Mouse (Mus musculus) forebrain, postnatal 0 days (tissue): Measurements from ENCODE around the gene Erich3. TPM values are rescaled to one million over a fixed set of nuclear protein-coding genes. Genes with fewer than 3 reads are reported as not detected.
A peak's percentile ranks its signal among the peaks of the same experiment; 100 is the strongest.

Source experiments
- ATAC-seq: fragments of 200-750 bp; cut with Nextera tagmentation; 2 replicates; pipeline ENCODE4 v1.8.0; 2017; ENCODE audit warnings: mild to moderate bottlenecking, moderate library complexity
- DNase-seq: peaks from one replicate; pipeline ENCODE4 v3.0.0-alpha.2; 2015
- H3K27ac ChIP-seq: fragments of 300-500 bp; sonication (generic); 2 replicates; pipeline ENCODE4 v1.5.1; 2014; ENCODE audit warnings: low read depth, mild to moderate bottlenecking, antibody characterized with exemption, low read length, moderate library complexity, mixed read lengths
- H3K27me3 ChIP-seq: fragments of 300-500 bp; sonication (generic); 2 replicates; pipeline ENCODE4 v1.6.1; 2014; ENCODE audit warnings: mild to moderate bottlenecking, low read length, mixed read lengths; ENCODE audit not compliant: insufficient read depth
- H3K36me3 ChIP-seq: fragments of 300-500 bp; sonication (generic); 2 replicates; pipeline ENCODE4 v1.6.1; 2014; ENCODE audit warnings: mild to moderate bottlenecking, moderate library complexity; ENCODE audit not compliant: insufficient read depth
- H3K4me1 ChIP-seq: fragments of 300-500 bp; sonication (generic); 2 replicates; pipeline ENCODE4 v1.6.1; 2014; ENCODE audit warnings: antibody characterized with exemption; ENCODE audit not compliant: insufficient read depth
- H3K4me2 ChIP-seq: fragments of 300-500 bp; sonication (generic); 2 replicates; pipeline ENCODE4 v1.6.1; 2014; ENCODE audit warnings: low read depth, mild to moderate bottlenecking, moderate library complexity
- H3K4me3 ChIP-seq: fragments of 300-500 bp; sonication (generic); 2 replicates; pipeline ENCODE4 v1.5.1; 2014; ENCODE audit warnings: low read depth, low read length, mixed read lengths
- H3K9ac ChIP-seq: fragments of 300-500 bp; sonication (generic); 2 replicates; pipeline ENCODE4 v1.6.1; 2014; ENCODE audit warnings: mild to moderate bottlenecking
- H3K9me3 ChIP-seq: fragments of 300-500 bp; sonication (generic); 2 replicates; pipeline ENCODE4 v1.6.1; 2016; ENCODE audit warnings: low read length
- CTCF ChIP-seq: sonication (generic); IDR thresholded peaks from 2 replicates; pipeline ENCODE4 v1.5.1; 2016; ENCODE audit warnings: antibody characterized with exemption, control low read depth, low read depth
- WGBS: fragments of 180-500 bp; shearing (Covaris S2); extraction: QIAGEN DNeasy Blood & Tissue Kit; methylation state at CpG from one replicate; pipeline ENCODE4 v1.1.7; 2014; 5-methylcytosine and 5-hydroxymethylcytosine counted together
- polyA plus RNA-seq: library from polyadenylated mRNA; unstranded; fragments of >200 nt; fragmentation: Nextera tagmentation; extraction: Ambion mirVana; gene quantifications from 2 replicates; pipeline ENCODE4 v1.2.1, GENCODE M21; 2015
- total RNA-seq: library from RNA; depleted of rRNA; stranded (reverse); fragments of >200 nt; gene quantifications from 2 replicates; pipeline ENCODE4 v1.2.3, GENCODE M21; 2014

Erich3 gene
- total and polyA plus RNA-seq, 2 experiments from 2014 or later, result 2.7 to 3.5 TPM

DNA sequence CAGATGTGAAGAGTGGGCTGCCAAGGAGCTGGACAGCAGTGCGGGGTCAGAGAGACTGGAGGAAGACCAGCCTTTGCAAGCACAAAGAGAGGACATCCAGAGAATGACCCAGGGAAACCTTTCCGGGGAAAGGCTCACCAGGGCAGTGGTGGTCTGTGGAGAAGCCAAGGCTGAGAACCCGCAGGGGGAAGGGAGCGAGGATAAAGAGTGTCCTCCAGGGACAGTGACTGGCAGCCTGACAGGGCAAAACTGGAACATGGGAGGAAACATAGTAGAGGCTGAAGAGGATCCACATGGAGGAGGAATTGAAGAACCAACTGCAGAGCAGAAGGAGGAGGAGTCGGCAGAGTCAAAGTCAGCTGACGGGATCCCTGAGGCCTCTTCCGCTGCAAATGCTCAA is 100.5 kb downstream of the Erich3 start:
- WGBS, result 95% methylated on average over 7 of the region's 7 CpGs
- no peaks in the 10 kb centered on the region for H3K9me3 ChIP-seq

DNA sequence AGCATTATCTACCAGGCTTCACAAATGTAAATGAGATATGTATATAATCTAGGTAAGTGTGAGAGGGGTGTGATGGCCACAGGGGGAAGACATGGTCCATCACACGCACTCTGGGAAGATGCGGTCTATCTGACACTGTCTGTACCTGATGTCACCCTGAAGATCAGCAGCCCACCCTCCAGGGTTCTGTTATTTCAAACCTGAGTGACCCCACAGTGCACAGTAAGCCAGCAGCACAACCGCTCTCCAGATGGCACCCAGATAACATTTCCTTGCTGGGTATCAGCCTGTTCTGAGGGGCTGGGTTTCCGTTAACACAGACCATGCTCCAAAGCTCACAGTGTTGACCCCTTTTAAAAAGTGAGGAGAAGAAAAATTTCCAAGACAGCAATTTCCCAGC is 102.7 kb downstream of the Erich3 start:
- WGBS, result 87% methylated on average over 4 of the region's 4 CpGs
- ATAC-seq, result no peak
- H3K4me2 ChIP-seq, result no peak overlapping the region

More for the DNA sequence above, 100.5 kb downstream of the Erich3 start:
- Histone ChIP-seq H3K9ac (no peak overlapping the region), H3K4me2 (no peak overlapping the region), H3K27ac (no peak overlapping the region), H3K27me3 (no peaks in the 10 kb centered on the region; the same call in 1 of the 2 replicates), H3K4me1 (no peaks in the 10 kb centered on the region), H3K4me3 (no peak overlapping the region), H3K36me3 (no peaks in the 10 kb centered on the region)
- ATAC-seq (no peak), DNase-seq (no peak)
- TF ChIP-seq CTCF, result no peak

DNA sequence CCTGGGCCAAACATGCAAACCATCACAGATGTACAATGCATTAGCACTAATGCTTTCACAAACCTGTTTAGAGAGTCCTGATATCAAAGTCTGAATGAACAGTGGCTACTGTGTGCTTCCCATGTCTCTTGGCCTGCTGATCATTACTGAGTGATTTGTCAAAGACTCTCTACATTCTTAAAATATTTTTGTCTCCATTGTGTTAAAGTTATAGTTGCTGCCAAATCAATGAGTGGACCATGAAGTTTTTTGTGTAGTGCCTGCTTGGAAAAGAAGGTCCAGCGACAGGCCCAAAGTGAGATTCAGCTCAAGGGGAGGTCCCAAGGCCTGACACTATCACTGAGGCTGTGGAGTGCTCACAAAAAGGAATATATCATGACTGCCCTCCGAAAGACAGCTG is 108.0 kb downstream of the Erich3 start:
- no peaks in the 10 kb centered on the region for H3K9me3 ChIP-seq
- H3K36me3 ChIP-seq, result no peaks in the 10 kb centered on the region
- H3K4me2 ChIP-seq, result no peak overlapping the region
- no peak overlapping the region for H3K4me3 ChIP-seq
- TF ChIP-seq CTCF, result no peak
- H3K9ac ChIP-seq, result no peak overlapping the region
- ATAC-seq (no peak), DNase-seq (no peak)
- no peaks in the 10 kb centered on the region for H3K4me1 ChIP-seq
- WGBS, result 89% methylated on average over 2 of the region's 2 CpGs
- H3K27ac ChIP-seq, result no peak overlapping the region
- H3K27me3 ChIP-seq, result no peaks in the 10 kb centered on the region

More for the DNA sequence above, 102.7 kb downstream of the Erich3 start:
- DNase-seq, result no peak
- Histone ChIP-seq H3K36me3 (no peaks in the 10 kb centered on the region), H3K4me3 (no peak overlapping the region), H3K9me3 (no peaks in the 10 kb centered on the region), H3K27ac (no peak overlapping the region), H3K27me3 (no peaks in the 10 kb centered on the region; the same call in 1 of the 2 replicates), H3K9ac (no peak overlapping the region), H3K4me1 (no peaks in the 10 kb centered on the region)
- no peak for TF ChIP-seq CTCF

DNA sequence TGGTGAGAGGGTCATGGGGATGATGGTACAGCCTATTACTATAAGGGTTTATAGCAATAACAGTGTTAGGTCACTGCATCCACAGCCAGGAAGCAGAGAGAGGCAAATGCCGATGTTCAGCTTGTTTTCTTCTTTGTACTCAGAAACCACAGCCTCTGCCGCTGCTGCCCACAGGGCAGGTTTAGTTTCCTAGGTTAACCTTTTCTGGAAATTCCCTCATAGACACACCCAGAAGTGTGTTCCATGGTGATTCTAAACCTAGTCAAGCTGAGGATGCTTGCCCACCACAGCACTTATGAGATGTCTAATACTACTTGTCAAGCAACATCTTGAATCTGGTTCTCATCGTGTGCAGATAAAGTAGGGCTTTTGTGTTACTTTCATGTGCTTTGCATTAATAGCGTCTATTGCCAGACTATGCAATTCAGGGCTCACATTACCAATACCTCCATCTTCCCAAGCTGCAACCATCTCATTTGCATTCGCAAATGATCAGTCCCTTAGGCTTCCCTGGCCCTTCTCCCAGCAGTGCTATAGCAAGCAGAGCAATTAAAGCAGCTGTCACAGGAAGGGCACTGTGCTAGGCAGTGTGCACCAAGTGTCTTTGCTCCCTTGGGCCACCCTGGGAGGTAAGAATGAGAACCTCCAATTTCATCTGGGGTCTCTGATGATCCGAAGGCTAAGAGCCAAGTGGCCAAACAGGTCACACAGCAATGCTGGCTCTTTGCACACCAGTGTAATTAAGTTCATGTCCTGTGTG is 115.4 kb downstream of the Erich3 start:
- H3K4me1 ChIP-seq, result no peaks in the 10 kb centered on the region
- H3K36me3 ChIP-seq, result no peaks in the 10 kb centered on the region
- 31% methylated on average over 6 of the region's 6 CpGs for WGBS
- no peak overlapping the region for H3K9ac ChIP-seq
- DNase-seq, result no peak
- ATAC-seq, result peak; percentile 55
- H3K4me3 ChIP-seq, result no peak overlapping the region
- H3K27me3 ChIP-seq, result no peaks in the 10 kb centered on the region
- TF ChIP-seq CTCF, result no peak
- no peak overlapping the region for H3K4me2 ChIP-seq
- H3K27ac ChIP-seq, result no peak overlapping the region
- no peaks in the 10 kb centered on the region for H3K9me3 ChIP-seq

DNA sequence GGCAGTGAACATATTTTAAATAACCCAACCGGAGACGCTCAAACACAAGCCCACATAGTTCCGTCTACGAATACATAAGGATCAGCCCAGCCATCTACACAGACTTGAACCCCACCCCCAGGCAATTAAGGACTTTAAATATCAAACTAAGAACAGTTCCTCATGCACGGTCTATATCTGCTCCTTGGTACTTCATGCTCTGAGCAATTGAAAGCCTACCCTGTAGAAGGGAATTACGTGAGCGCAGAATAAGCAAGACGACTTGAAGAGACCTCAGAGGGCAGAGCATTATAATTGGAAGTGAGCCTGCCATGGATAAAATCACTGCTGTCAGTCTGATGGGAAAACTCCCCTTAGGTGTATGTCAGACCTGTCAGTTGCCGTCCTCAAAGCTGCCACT is 122.7 kb downstream of the Erich3 start:
- 82% methylated on average over 9 of the region's 9 CpGs for WGBS
- H3K4me3 ChIP-seq, result no peak overlapping the region
- no peaks in the 10 kb centered on the region for H3K27me3 ChIP-seq
- no peak overlapping the region for H3K27ac ChIP-seq
- no peaks in the 10 kb centered on the region for H3K9me3 ChIP-seq
- no peak for TF ChIP-seq CTCF
- H3K36me3 ChIP-seq, result no peaks in the 10 kb centered on the region
- no peak overlapping the region for H3K4me2 ChIP-seq
- ATAC-seq, result no peak
- no peak for DNase-seq
- H3K9ac ChIP-seq, result no peak overlapping the region
- H3K4me1 ChIP-seq, result no peaks in the 10 kb centered on the region

DNA sequence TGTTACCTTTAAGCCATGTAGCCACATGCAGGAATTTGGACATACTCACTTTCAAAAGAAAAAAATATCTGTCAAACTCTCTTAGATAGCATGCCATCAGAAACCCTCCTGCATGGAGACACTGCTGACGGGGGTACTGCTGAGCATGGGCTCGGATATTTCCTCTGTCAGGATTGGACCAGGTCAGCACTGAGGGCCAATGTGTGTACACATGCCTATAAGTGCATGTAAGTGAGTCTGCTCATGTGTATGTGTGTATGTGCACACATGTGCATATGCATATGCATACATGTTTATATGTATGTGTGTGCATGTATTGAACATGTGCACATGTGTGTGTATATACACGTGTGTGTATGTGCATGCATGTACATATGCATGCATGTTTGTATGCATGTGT is 124.0 kb downstream of the Erich3 start:
- no peaks in the 10 kb centered on the region for H3K27me3 ChIP-seq
- H3K9me3 ChIP-seq, result no peaks in the 10 kb centered on the region
- no peaks in the 10 kb centered on the region for H3K4me1 ChIP-seq
- 90% methylated on average over 3 of the region's 3 CpGs for WGBS
- DNase-seq (no peak), ATAC-seq (no peak)
- H3K36me3 ChIP-seq, result no peaks in the 10 kb centered on the region
- no peak overlapping the region for H3K27ac ChIP-seq
- H3K4me3 ChIP-seq, result no peak overlapping the region
- TF ChIP-seq CTCF, result no peak
- no peak overlapping the region for H3K9ac ChIP-seq
- H3K4me2 ChIP-seq, result no peak overlapping the region

DNA sequence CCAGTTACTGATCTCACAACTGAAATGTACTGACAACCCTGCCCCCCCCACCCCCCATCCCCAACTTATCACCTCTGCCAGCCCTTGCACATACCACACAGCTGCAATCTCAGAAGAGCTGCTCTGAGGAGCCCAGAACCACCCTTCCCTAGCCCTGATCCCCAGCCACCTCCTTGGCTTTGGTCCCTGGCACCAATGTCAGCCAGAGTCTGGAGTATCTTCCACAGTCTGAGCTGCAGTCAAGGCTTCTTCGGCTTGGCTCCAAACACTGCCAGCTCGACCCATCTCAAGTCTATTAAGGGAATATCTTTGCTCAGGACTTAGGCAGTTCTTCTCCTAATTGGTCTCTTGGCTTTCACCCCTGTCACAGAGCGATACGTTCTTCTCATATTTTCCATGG is 129.9 kb downstream of the Erich3 start:
- no peaks in the 10 kb centered on the region for H3K4me1 ChIP-seq
- ATAC-seq (no peak), DNase-seq (no peak)
- no peaks in the 10 kb centered on the region for H3K36me3 ChIP-seq
- no peaks in the 10 kb centered on the region for H3K27me3 ChIP-seq
- 72% methylated on average over 4 of the region's 4 CpGs for WGBS
- H3K9me3 ChIP-seq, result no peaks in the 10 kb centered on the region
- no peak overlapping the region for H3K27ac ChIP-seq
- no peak overlapping the region for H3K4me2 ChIP-seq
- H3K4me3 ChIP-seq, result no peak overlapping the region
- H3K9ac ChIP-seq, result no peak overlapping the region
- no peak for TF ChIP-seq CTCF
